Mouse (Mus musculus): Measurements from ENCODE around the gene Nop53. TPM values are rescaled to one million over a fixed set of nuclear protein-coding genes. Genes with fewer than 3 reads are reported as not detected.

Nop53 gene
- polyA plus RNA-seq, 1 experiment from 2014 or later = 180 TPM

GRCm38 (mm10) chr7:15954978-15955443, 9.1 kb upstream of the Nop53 start:
- Histone ChIP-seq H3K4me1 (peaks cover 8% of the 10 kb centered on the region), H3K36me3 (replicated peaks) (peaks cover 9% of the 10 kb centered on the region), H3K27me3 (replicated peaks; ENCODE audit: low read depth, poor library complexity, severe bottlenecking) (peaks cover 17% of the 10 kb centered on the region), H3K4me3 (peak overlapping the region; percentile 51), H3K9me3 (peaks cover 6% of the 10 kb centered on the region; the same call in 1 of the 2 replicates), H3K27ac (replicated peaks) (no peak overlapping the region; the same call in 1 of the 2 replicates)
- 2% methylated on average over 21 of the region's 21 CpGs for WGBS
- DNase-seq (ENCODE audit: low spot score) = peak; percentile 58

GRCm38 (mm10) chr7:15954436-15954835, 8.6 kb upstream of the Nop53 start:
- H3K9me3 ChIP-seq = peaks cover 6% of the 10 kb centered on the region; the same call in 1 of the 2 replicates
- H3K27me3 ChIP-seq (replicated peaks; ENCODE audit: low read depth, poor library complexity, severe bottlenecking) = peaks cover 17% of the 10 kb centered on the region
- H3K4me1 ChIP-seq = peaks cover 8% of the 10 kb centered on the region
- no peak overlapping the region for H3K4me3 ChIP-seq
- WGBS = 91% methylated on average over 7 of the region's 7 CpGs
- H3K36me3 ChIP-seq (replicated peaks) = peaks cover 11% of the 10 kb centered on the region
- no peak overlapping the region for H3K27ac ChIP-seq (replicated peaks)
- DNase-seq (ENCODE audit: low spot score) = no peak

- Histone ChIP-seq H3K36me3 (replicated peaks) (peaks cover 11% of the 10 kb centered on the region), H3K4me3 (no peak overlapping the region), H3K4me1 (peaks cover 13% of the 10 kb centered on the region), H3K27ac (replicated peaks) (no peak overlapping the region), H3K27me3 (replicated peaks; ENCODE audit: low read depth, poor library complexity, severe bottlenecking) (peaks cover 17% of the 10 kb centered on the region), H3K9me3 (peaks cover 6% of the 10 kb centered on the region; the same call in 1 of the 2 replicates)
- WGBS = 92% methylated on average over 13 of the region's 13 CpGs
- DNase-seq (ENCODE audit: low spot score) = no peak
Measured at GRCm38 (mm10) chr7:15953307-15954074, 7.6 kb upstream of the Nop53 start.

GRCm38 (mm10) chr7:15952416-15952815, 6.5 kb upstream of the Nop53 start:
- peaks cover 9% of the 10 kb centered on the region for H3K36me3 ChIP-seq (replicated peaks)
- 79% methylated on average over 3 of the region's 3 CpGs for WGBS

GRCm38 (mm10) chr7:15950008-15950407, 4.1 kb upstream of the Nop53 start:
- peaks cover 21% of the 10 kb centered on the region for H3K4me1 ChIP-seq
- H3K27me3 ChIP-seq (replicated peaks; ENCODE audit: low read depth, poor library complexity, severe bottlenecking) = 0 out of 2 replicates have a peak, but pooled peaks cover 2% of the 10 kb centered on the region
- peaks cover 7% of the 10 kb centered on the region for H3K36me3 ChIP-seq (replicated peaks)
- no peak overlapping the region for H3K27ac ChIP-seq (replicated peaks)
- peaks cover 6% of the 10 kb centered on the region; the same call in 1 of the 2 replicates for H3K9me3 ChIP-seq
- WGBS = 85% methylated on average over 15 of the region's 15 CpGs
- no peak for DNase-seq (ENCODE audit: low spot score)
- no peak overlapping the region for H3K4me3 ChIP-seq

More at GRCm38 (mm10) chr7:15952416-15952815, 6.5 kb upstream of the Nop53 start:
- no peak overlapping the region for H3K4me3 ChIP-seq
- peaks cover 6% of the 10 kb centered on the region; the same call in 1 of the 2 replicates for H3K9me3 ChIP-seq
- H3K27me3 ChIP-seq (replicated peaks; ENCODE audit: low read depth, poor library complexity, severe bottlenecking) = peaks cover 17% of the 10 kb centered on the region
- DNase-seq (ENCODE audit: low spot score) = no peak
- peaks cover 21% of the 10 kb centered on the region for H3K4me1 ChIP-seq
- no peak overlapping the region for H3K27ac ChIP-seq (replicated peaks)

GRCm38 (mm10) chr7:15949216-15949790, 3.4 kb upstream of the Nop53 start:
- 82% methylated on average over 7 of the region's 7 CpGs for WGBS
- H3K9me3 ChIP-seq = peaks cover 6% of the 10 kb centered on the region; the same call in 1 of the 2 replicates
- H3K27me3 ChIP-seq (replicated peaks; ENCODE audit: low read depth, poor library complexity, severe bottlenecking) = no peaks in the 10 kb centered on the region
- DNase-seq (ENCODE audit: low spot score) = no peak
- no peak overlapping the region for H3K4me3 ChIP-seq
- H3K4me1 ChIP-seq = peaks cover 26% of the 10 kb centered on the region
- no peak overlapping the region for H3K27ac ChIP-seq (replicated peaks)
- H3K36me3 ChIP-seq (replicated peaks) = peaks cover 12% of the 10 kb centered on the region

- Histone ChIP-seq H3K27ac (replicated peaks) (peak overlapping the region; percentile 60), H3K27me3 (replicated peaks; ENCODE audit: low read depth, poor library complexity, severe bottlenecking) (no peaks in the 10 kb centered on the region), H3K36me3 (replicated peaks) (peaks cover 21% of the 10 kb centered on the region), H3K4me3 (peak overlapping the region; percentile 45), H3K4me1 (peaks cover 32% of the 10 kb centered on the region), H3K9me3 (peaks cover 3% of the 10 kb centered on the region; the same call in 1 of the 2 replicates)
- DNase-seq (ENCODE audit: low spot score) = peak; percentile 85
- 6% methylated on average over 23 of the region's 23 CpGs for WGBS
Measured at GRCm38 (mm10) chr7:15948381-15948941, 2.6 kb upstream of the Nop53 start.

GRCm38 (mm10) chr7:15947653-15948260, 1.9 kb upstream of the Nop53 start:
- Histone ChIP-seq H3K36me3 (replicated peaks) (peaks cover 28% of the 10 kb centered on the region), H3K27me3 (replicated peaks; ENCODE audit: low read depth, poor library complexity, severe bottlenecking) (no peaks in the 10 kb centered on the region), H3K4me1 (peaks cover 32% of the 10 kb centered on the region), H3K9me3 (no peaks in the 10 kb centered on the region), H3K27ac (replicated peaks) (no peak overlapping the region), H3K4me3 (peak overlapping the region; percentile 45)
- DNase-seq (ENCODE audit: low spot score) = no peak
- WGBS = 47% methylated on average over 4 of the region's 4 CpGs

GRCm38 (mm10) chr7:15945211-15945610, 663 bp downstream of the Nop53 start:
- Histone ChIP-seq H3K27ac (replicated peaks) (peak overlapping the region; percentile 95), H3K9me3 (no peaks in the 10 kb centered on the region), H3K36me3 (replicated peaks) (peaks cover 49% of the 10 kb centered on the region), H3K4me1 (peaks cover 32% of the 10 kb centered on the region), H3K27me3 (replicated peaks; ENCODE audit: low read depth, poor library complexity, severe bottlenecking) (no peaks in the 10 kb centered on the region), H3K4me3 (peak overlapping the region; percentile 82)
- WGBS = 8% methylated on average over 8 of the region's 8 CpGs
- no peak for DNase-seq (ENCODE audit: low spot score)

- Histone ChIP-seq H3K27me3 (replicated peaks; ENCODE audit: low read depth, poor library complexity, severe bottlenecking) (no peaks in the 10 kb centered on the region), H3K27ac (replicated peaks) (no peak overlapping the region), H3K4me1 (peaks cover 32% of the 10 kb centered on the region), H3K9me3 (no peaks in the 10 kb centered on the region), H3K4me3 (peak overlapping the region; percentile 82), H3K36me3 (replicated peaks) (peaks cover 55% of the 10 kb centered on the region)
- DNase-seq (ENCODE audit: low spot score) = no peak
- WGBS = 94% methylated on average over 1 of the region's 1 CpGs
Measured at GRCm38 (mm10) chr7:15944311-15944710, 1.6 kb downstream of the Nop53 start.

GRCm38 (mm10) chr7:15938621-15939020, 7.3 kb downstream of the Nop53 start:
- DNase-seq (ENCODE audit: low spot score) = no peak
- Histone ChIP-seq H3K27me3 (replicated peaks; ENCODE audit: low read depth, poor library complexity, severe bottlenecking) (no peaks in the 10 kb centered on the region), H3K9me3 (peaks cover 6% of the 10 kb centered on the region; the same call in 1 of the 2 replicates), H3K27ac (replicated peaks) (no peak overlapping the region), H3K4me1 (peaks cover 1% of the 10 kb centered on the region; the same call in 1 of the 2 replicates), H3K4me3 (no peak overlapping the region), H3K36me3 (replicated peaks) (peaks cover 90% of the 10 kb centered on the region)
- WGBS = 90% methylated on average over 3 of the region's 3 CpGs

GRCm38 (mm10) chr7:15937491-15937890, 8.4 kb downstream of the Nop53 start:
- whole genome bisulfite sequencing = 92% methylated on average over 5 of the region's 5 CpGs
- Histone ChIP-seq H3K4me1 (peaks cover 5% of the 10 kb centered on the region; the same call in 1 of the 2 replicates), H3K27me3 (replicated peaks; ENCODE audit: low read depth, poor library complexity, severe bottlenecking) (no peaks in the 10 kb centered on the region), H3K9me3 (peaks cover 6% of the 10 kb centered on the region; the same call in 1 of the 2 replicates), H3K27ac (replicated peaks) (no peak overlapping the region), H3K4me3 (no peak overlapping the region), H3K36me3 (replicated peaks) (peaks cover 79% of the 10 kb centered on the region)
- DNase-seq (ENCODE audit: low spot score) = no peak

Data from embryonic facial prominence, embryonic 10.5 days (tissue).